Mouse (Mus musculus) lung, postnatal 10 days (tissue): ENCODE data around the gene Ifi47.

Experiments
- DNase-seq: peaks from one replicate; pipeline ENCODE4 v3.0.0; 2021

Gene Ifi47

DNA sequence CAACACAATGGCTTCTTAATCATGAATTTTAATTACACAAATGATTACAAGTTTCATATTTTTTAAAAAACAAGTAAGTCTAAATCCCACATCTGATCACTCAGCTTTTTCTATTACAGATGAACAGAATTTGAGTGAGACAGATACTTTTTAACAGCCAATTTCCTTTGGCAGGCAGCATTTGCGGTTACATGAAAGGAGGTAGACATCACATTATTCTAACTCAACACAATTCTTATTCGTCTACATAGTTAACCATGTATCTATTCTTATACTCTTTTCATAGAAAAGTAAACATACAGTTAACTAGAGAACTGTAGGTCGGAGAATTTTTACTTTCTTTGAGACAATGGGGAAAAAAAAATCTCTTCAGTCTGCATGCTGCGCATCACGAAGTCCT, 14.2 kb downstream of the Ifi47 start:
- DNase-seq: no peak

DNA sequence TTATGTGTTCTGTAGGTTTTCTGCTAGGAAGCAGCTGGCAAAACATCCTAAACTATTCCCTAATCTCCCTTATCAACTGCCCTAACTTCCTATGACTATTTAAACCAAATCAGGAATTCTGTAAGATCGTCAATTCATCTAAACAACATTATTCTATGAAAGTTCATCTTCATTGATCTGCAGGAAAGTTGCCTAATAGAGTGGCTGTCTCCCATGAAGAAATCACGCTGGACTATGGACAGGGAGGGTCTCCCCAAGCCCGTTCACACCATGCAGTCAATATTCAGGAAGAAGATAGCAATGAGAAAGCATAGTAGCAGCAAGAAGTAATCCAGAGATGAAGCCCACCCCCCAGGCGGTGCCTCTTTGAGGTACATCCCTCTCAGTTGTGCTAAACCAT, 14.8 kb downstream of the Ifi47 start:
- no peak for DNase-seq

DNA sequence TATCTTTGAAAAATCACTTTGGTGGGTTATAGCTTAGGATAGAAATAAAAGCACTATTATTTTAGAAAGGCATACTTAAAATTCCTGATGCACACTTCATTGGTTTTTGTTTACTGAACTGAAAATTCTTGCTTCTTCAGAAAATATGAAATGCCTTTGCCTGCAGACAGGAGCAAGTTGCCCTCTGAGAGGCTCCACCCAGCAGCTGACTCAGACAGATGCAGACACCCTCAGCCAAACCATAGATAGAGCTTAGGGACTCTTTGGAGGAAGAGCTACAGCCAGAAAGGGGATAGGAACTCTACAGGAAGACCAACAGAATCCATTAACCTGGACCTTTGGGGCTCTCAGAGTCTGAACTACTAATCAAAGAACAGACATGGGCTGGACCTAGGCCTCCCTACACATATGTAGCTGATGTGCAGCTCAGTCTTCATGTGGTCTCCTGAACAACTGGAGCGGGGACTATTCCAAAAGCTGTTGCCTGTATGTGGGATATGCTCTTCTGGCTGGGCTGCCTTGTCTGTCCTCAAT, 15.7 kb downstream of the Ifi47 start:
- DNase-seq: no peak

DNA sequence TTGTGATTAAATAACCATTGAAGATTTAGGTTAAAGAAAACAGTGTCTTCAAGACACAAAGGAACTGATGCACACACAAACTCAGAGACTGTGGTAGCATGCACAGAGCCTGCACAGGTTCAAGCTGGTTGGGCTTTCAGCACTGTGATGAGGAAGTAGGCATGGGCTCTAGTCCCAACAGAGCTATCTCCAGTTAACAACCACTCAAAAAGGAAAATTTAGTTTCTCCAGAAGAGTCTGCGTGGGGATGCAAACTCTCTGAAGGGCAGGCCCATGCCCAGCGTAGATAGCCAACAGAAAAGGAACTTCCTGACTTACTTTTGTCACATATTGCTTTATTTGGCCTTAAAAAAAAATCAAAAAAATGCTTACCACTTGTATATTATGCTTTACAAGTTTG, 16.4 kb downstream of the Ifi47 start:
- DNase-seq: no peak

DNA sequence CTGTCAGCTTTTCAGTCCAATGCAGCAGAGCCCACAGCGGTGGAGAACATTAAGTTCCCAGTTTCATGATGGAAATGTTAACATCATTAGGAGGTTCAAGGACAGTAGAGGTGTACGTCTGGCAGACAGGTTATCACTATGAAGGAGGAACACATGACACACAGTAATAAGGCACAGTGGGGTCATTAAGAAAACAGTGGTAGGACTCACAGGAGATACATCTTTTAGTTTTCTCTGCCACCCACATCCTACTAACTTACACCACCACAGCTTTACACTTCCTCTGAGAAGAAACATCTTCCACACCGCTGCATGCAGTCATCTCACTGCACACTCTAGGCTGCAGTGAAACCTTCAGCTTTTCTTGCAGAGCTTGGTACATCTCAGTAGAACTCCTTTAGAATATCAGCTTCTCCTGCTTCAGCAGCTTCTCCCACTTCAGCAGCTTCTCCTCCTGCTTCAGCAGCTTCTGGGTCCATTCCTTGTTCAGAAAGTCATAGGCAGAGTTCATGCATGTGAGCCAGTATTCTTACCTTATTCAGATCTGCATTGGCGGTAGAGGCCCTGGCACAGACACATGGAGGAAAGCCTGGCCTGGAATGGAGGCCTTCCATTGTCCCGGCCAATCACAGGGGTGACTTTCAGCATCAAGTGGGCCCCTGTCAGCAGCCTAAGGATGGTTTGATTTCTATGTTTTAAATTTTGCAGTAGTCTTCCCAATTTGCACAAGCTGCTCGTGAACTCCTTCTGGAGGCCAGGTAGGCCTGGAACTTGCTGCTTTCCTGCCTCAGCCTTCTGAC, 17.7 kb downstream of the Ifi47 start:
- no peak for DNase-seq

DNA sequence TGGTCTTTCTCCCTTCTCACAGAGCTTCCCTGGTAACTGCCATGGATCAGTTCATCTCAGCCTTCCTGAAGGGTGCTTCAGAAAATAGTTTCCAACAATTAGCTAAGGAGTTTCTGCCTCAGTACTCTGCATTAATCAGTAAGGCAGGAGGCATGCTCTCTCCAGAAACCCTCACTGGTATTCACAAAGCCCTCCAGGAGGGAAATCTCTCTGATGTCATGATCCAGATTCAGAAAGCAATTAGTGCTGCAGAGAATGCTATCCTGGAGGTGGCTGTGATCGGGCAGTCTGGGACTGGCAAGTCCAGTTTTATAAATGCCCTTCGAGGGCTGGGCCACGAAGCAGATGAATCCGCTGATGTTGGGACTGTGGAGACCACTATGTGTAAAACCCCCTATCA, 19.0 kb downstream of the Ifi47 start:
- DNase-seq: no peak

DNA sequence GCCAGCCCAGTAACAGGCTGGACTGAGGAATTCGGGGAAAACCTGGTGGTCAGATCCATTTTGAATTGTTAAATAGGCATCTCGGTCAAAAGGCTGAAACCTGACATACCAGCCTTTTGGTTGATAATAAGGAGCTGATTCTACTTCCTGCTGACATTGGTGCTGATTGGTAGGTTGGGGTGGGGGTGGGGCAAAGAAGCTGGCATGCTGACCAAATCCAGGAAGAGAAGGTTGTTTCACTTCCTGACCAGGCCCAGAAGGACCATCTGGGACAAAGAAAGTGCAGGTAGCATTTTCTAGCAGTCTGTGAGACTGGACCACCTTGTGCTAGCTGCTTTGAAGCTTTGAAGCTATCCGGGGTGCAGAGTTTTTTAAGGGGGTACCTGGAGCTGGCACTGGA, 24.0 kb downstream of the Ifi47 start:
- DNase-seq: no peak

DNA sequence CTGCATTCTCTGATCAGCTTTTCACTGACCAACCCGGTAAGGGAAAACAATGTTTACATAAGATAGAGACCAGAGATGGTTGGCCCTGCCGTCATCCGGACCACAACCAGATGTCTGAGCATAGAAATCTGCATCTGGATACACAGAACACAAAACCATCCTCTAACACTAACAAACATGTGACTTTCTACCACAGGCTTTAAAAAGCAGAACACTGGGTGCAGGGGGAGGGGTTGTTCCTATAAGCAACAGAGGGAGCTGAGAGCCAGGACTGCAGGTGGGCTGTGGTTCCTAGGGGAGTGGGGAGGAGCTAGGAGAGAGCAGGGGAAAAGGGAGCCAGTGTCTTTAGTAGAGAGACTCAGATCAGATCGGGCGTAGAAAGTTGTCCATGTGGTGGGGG, 25.1 kb downstream of the Ifi47 start:
- no peak for DNase-seq

DNA sequence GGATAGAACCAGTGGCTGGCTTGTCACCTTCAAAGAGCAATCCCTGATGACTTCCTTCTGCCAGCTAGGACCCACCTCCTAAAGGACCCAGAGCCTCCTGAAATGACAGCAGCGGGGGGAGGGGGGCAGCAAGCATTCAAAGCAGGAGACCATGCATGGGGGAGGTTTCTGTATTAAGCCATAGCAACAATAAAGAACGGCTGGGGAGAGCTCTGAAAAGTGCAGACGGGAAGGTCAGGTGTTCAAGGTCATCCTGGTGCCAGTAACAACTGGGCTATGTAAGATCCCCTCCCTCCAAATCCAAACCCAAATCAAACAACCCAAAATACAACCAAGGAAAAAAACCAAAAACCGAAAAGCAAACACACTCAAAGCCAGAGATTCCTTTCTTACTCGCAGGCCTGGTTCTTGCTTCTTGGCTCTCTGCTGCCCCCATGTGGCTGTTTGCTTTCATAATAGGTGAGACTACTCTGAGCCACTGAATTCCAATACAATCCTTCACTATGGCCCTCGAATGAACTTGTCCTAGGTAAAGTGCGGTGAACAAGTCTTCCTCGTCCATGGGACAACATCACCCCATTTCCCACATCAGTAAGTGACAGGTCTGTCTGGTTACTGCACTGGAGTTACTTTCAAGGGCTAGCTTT, 26.8 kb downstream of the Ifi47 start:
- peak; percentile 92 for DNase-seq

DNA sequence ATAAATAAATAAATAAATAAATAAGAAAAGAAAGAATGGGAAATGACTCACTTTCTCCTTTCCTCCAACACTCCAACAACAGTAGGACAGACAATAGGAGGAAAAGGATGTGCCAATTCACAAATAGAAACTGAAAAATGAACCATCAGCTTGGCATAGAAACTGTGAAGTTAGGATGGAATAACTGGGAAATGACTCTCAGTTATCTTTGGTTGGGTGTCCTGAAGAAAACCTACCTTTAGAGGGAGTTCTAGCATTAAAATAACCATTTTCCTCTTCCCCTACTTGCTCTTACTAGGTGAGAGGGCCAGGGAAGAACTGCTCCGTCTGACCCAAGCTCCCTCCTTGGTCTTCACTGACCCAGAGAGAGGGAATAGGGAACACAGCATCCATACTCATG, 29.4 kb downstream of the Ifi47 start:
- DNase-seq: no peak

DNA sequence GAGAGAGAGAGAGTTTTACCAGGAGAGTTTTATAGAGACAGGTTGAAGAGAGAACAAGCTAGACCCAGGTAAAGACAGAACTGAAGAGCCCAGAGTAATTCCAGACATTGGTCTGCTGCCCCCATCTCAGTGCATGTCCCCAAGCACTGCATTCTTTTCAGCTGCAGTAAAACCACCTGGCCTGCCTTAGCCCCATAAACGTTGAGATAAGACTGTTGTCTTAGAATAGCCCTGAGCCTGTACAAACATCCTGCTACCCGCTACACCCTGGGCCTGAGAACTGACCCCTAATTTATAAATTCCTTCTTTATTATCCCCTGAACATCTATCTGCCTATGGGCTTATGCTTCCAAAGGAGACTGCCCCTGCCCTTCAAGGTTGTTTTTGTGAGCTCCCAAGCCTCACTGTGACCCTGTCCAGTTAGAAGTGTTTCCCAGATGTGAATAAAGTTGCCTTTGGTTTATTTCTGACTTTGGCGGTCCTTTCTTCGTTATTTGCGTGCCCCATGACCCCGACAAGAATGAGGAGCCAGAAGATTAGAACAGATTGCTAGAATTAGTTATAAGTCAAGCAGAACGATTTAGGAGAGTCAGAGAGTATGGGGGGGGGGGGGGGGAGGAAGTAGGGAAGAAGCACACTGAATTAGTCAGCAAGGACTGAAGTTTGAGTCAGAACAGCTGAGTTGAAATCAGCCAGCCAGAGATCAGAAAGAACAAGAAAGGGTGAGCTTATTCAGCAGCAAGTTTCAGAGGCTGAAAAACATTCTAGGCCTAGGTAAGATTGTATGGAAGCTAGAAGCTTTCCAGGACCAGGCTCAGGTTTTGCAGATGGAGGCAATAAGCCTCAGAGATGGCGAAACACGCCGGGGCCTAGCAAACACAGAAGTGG, 31.5 kb downstream of the Ifi47 start:
- no peak for DNase-seq

DNA sequence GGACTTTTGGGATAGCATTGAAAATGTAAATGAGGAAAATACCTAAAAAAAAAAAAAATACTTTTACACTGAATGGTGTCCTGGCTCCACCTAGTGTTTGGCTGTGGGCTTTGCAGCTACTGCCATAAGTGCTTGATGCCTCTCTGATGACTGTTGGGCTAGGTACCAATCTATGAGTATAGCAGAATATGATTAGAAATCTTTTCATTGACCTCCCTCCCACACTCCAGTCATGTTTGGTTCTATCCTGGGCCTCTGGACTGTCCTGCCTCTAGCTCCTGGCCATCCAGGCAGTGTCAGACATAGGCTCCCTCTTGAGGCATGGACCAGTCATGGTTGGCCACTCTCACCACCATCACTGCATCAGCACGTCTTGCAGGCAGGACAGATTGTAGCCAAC, 32.4 kb downstream of the Ifi47 start:
- DNase-seq: peak; percentile 57

DNA sequence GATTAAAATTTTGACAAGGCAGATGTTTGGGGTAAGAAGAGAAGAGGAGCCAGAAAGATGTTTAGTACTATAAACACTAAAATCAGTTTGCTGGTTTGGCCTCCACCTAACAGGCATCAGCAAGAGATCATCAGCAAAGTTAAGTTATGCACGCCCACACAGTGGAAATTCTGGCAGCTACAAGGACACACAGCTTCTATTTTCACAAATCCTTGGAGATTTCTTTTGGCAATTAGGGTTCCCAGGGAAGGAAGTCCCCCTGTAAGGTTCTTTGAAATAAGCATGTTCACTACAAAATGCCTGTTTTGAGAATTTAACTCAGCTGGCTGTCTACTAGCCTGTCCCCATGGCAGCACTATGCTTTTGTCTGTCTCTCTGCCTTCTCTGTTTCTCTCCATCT, 34.6 kb downstream of the Ifi47 start:
- no peak for DNase-seq

DNA sequence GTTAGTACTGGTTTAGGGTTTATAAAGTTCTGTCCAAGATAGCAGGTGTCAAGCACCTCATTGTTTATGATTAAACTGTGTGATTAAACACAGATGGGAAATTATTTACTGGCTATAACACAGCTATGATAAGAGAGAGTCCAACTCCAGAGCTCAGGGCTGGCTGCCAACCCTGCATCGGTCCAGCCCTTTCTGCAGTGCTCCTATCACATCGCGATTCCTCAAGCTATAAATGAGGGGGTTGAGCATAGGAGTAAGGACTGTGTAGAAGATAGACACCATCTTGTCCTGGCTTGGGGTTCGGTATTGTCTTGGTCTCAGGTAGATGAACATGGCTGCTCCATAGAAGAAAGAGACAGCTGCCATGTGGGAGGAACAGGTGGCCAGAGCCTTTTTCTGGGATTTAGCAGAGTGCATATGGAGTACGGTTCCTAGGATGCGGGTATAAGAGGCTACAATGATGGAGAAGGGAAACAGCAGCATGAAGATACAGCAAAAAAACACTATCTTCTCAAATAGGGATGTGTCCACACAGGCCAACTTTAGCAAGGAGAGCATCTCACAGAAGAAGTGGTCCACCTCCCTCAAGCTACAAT, 36.3 kb downstream of the Ifi47 start:
- no peak for DNase-seq

DNA sequence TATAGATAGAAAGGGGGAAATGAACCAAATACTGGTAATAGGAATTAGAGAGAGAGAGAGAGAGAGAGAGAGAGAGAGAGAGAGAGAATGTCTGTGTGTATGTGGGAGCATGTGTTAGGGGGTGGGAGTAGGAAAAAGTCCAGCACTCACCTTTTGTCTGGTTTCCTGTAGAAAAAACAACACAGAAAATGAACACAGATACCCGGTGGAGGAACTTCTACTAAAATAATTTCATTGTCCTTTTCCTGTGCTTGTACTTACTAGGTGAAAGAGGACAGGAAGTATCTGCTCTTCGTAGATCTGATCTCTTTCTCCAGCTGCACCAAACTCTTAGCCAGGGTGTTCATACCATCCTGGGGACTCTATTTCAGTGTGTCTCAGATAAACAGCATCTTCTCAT, 37.8 kb downstream of the Ifi47 start:
- no peak for DNase-seq

DNA sequence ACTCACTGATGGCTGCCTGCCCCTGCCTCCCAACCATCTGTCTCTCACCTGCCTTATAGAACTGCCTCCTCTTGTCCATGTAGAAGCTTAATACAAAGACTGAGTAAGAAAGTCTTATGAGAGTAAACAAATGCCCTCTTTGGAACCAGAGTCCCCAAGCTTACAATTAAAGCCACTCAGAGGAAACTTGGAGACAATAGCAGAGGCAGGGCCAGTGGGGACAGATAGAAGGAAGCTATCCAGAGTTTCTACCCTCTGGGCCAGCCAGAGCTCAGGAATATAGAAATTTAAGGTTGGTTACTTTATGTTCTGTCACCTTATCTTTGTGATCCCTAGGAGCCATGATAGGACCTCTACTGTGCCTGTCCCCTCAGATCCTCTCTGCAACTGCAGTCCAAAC, 38.4 kb downstream of the Ifi47 start, which contains the start of gene Olfr1396:
Gene Olfr1396, minus strand, starts transcription at position 101 of the 400 bp plus-strand sequence.
- no peak for DNase-seq

DNA sequence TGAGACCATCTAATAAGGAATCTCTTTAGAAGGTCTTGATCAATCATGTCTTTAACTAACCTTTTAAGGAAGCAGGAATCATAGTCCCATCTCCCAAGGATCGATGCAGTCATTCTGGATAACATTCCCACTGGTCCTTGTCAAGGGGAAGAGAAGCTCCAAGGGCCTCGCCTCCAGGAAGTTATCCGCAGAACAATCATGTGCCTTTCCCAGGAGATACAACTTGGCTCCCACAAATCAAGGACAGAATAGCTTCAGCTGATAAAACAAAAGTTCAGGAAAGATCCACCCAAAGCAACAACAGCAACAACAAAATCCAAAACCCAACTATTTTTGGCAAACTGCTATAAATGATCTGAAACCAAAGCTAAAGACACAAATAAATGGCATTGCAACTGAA, 43.2 kb downstream of the Ifi47 start:
- DNase-seq: no peak

DNA sequence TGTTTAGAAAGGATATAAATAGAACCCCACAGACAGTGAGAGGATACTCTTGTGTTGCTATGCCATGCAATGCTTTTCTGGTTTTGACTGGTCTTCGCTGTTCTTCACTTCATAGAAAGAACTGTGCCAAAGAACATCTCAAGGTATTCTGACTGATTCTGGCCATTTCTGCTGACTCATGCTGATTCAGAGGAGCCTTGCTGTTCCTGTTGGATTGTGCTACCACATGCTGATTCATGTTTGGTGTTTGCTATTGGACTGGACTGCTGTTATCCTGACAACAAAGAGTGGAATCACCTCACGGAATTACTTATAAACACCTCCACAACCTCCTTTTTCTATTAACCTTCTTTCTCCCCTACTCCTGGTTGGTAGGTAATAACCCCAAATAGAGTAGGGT, 47.8 kb downstream of the Ifi47 start:
- DNase-seq: no peak

DNA sequence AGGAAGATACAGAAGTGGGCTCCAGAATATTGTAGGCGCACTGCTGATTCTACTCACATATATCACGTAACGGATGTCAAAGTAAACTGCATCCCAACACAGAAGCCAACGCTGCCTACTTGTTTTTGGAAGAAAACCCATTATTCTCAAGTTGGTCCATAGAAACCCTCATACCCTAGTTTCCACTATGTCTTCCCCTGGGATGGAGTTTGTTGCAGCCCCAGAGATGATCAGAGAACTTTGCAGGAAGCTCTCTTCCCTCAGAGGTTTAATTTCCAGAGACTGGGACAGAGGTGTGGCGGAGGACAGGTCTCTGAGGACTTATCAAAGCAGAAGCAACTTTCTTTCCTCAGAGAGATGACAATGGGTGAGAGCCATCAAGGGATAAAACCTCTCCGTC, 65.6 kb downstream of the Ifi47 start, which contains the start of gene Olfr1395:
Gene Olfr1395, plus strand, starts transcription at position 301 of the 400 bp plus-strand sequence.
- DNase-seq: no peak
